Mouse (Mus musculus): ENCODE results near the gene Slc12a1.

GRCm38 (mm10) chr2:125260326-125260725 is 108.0 kb downstream of the Slc12a1 start:
- TF ChIP-seq CTCF (IDR thresholded peaks at IDR 0.05; ENCODE audit: low read depth): no peak
- no peak for TF ChIP-seq EP300 (optimal IDR thresholded peaks at IDR 0.05)
